Mouse (Mus musculus): ENCODE measurements around the gene Taf3. TPM values are rescaled to one million over a fixed set of nuclear protein-coding genes. Genes with fewer than 3 reads are reported as not detected.

Gene Taf3
- polyA plus RNA-seq, 1 experiment, result 13.1 TPM

- no peak overlapping the region for H3K27ac ChIP-seq (ENCODE audit: insufficient read depth, low read length)
- H3K27me3 ChIP-seq (ENCODE audit: control insufficient read depth, insufficient read depth, low read length), result no peaks in the 10 kb centered on the region
- no peak overlapping the region for H3K4me3 ChIP-seq (replicated peaks; ENCODE audit: insufficient read depth, low read depth, low read length)
- 77% methylated on average over 17 of the region's 17 CpGs for WGBS
- H3K4me1 ChIP-seq (ENCODE audit: control insufficient read depth, insufficient read depth, low read length), result peaks cover 5% of the 10 kb centered on the region; the same call in 1 of the 2 replicates
- DNase-seq, result no peak
- TF ChIP-seq CTCF (IDR thresholded peaks at IDR 0.05; ENCODE audit: borderline replicate concordance, insufficient read depth, low read depth, low read length) (no peak), POLR2A (IDR thresholded peaks at IDR 0.05; ENCODE audit: borderline replicate concordance, insufficient read depth, low read length) (no peak)
These were observed 58.5 kb downstream of the Taf3 start for GRCm38 (mm10) chr2:9989649-9990547.

GRCm38 (mm10) chr2:9988290-9988689 lies 60.1 kb downstream of the Taf3 start:
- TF ChIP-seq CTCF (IDR thresholded peaks at IDR 0.05; ENCODE audit: borderline replicate concordance, insufficient read depth, low read depth, low read length) (no peak), POLR2A (IDR thresholded peaks at IDR 0.05; ENCODE audit: borderline replicate concordance, insufficient read depth, low read length) (no peak)
- DNase-seq, result no peak
- Histone ChIP-seq H3K27ac (ENCODE audit: insufficient read depth, low read length) (no peak overlapping the region), H3K27me3 (ENCODE audit: control insufficient read depth, insufficient read depth, low read length) (no peaks in the 10 kb centered on the region), H3K4me1 (ENCODE audit: control insufficient read depth, insufficient read depth, low read length) (peaks cover 5% of the 10 kb centered on the region; the same call in 1 of the 2 replicates), H3K4me3 (replicated peaks; ENCODE audit: insufficient read depth, low read depth, low read length) (no peak overlapping the region)
- 93% methylated on average over 4 of the region's 4 CpGs for WGBS

- H3K4me3 ChIP-seq (replicated peaks; ENCODE audit: insufficient read depth, low read depth, low read length), result no peak overlapping the region
- no peak overlapping the region for H3K27ac ChIP-seq (ENCODE audit: insufficient read depth, low read length)
- 19% methylated on average over 6 of the region's 6 CpGs for WGBS
- H3K4me1 ChIP-seq (ENCODE audit: control insufficient read depth, insufficient read depth, low read length), result peaks cover 5% of the 10 kb centered on the region; the same call in 1 of the 2 replicates
- no peaks in the 10 kb centered on the region for H3K27me3 ChIP-seq (ENCODE audit: control insufficient read depth, insufficient read depth, low read length)
- no peak for DNase-seq
- TF ChIP-seq CTCF (IDR thresholded peaks at IDR 0.05; ENCODE audit: borderline replicate concordance, insufficient read depth, low read depth, low read length) (no peak), POLR2A (IDR thresholded peaks at IDR 0.05; ENCODE audit: borderline replicate concordance, insufficient read depth, low read length) (no peak)
These were observed 62.4 kb downstream of the Taf3 start for GRCm38 (mm10) chr2:9985979-9986447.

- Histone ChIP-seq H3K27me3 (ENCODE audit: control insufficient read depth, insufficient read depth, low read length) (no peaks in the 10 kb centered on the region), H3K4me1 (ENCODE audit: control insufficient read depth, insufficient read depth, low read length) (peaks cover 5% of the 10 kb centered on the region; the same call in 1 of the 2 replicates), H3K27ac (ENCODE audit: insufficient read depth, low read length) (no peak overlapping the region), H3K4me3 (replicated peaks; ENCODE audit: insufficient read depth, low read depth, low read length) (no peak overlapping the region)
- WGBS, result 49% methylated on average over 5 of the region's 5 CpGs
- DNase-seq, result no peak
- TF ChIP-seq POLR2A (IDR thresholded peaks at IDR 0.05; ENCODE audit: borderline replicate concordance, insufficient read depth, low read length) (no peak), CTCF (IDR thresholded peaks at IDR 0.05; ENCODE audit: borderline replicate concordance, insufficient read depth, low read depth, low read length) (no peak)
These were observed 66.0 kb downstream of the Taf3 start for GRCm38 (mm10) chr2:9982446-9982845.

GRCm38 (mm10) chr2:9971927-9972326 lies 76.5 kb downstream of the Taf3 start:
- TF ChIP-seq CTCF (IDR thresholded peaks at IDR 0.05; ENCODE audit: borderline replicate concordance, insufficient read depth, low read depth, low read length) (no peak), POLR2A (IDR thresholded peaks at IDR 0.05; ENCODE audit: borderline replicate concordance, insufficient read depth, low read length) (no peak)
- DNase-seq, result no peak
- WGBS, result 90% methylated on average over 3 of the region's 3 CpGs
- Histone ChIP-seq H3K27me3 (ENCODE audit: control insufficient read depth, insufficient read depth, low read length) (no peaks in the 10 kb centered on the region), H3K4me3 (replicated peaks; ENCODE audit: insufficient read depth, low read depth, low read length) (no peak overlapping the region), H3K4me1 (ENCODE audit: control insufficient read depth, insufficient read depth, low read length) (no peaks in the 10 kb centered on the region), H3K27ac (ENCODE audit: insufficient read depth, low read length) (no peak overlapping the region)

GRCm38 (mm10) chr2:9970579-9970978 lies 77.8 kb downstream of the Taf3 start:
- Histone ChIP-seq H3K27me3 (ENCODE audit: control insufficient read depth, insufficient read depth, low read length) (no peaks in the 10 kb centered on the region), H3K27ac (ENCODE audit: insufficient read depth, low read length) (no peak overlapping the region), H3K4me3 (replicated peaks; ENCODE audit: insufficient read depth, low read depth, low read length) (no peak overlapping the region), H3K4me1 (ENCODE audit: control insufficient read depth, insufficient read depth, low read length) (no peaks in the 10 kb centered on the region; the same call in 1 of the 2 replicates)
- TF ChIP-seq CTCF (IDR thresholded peaks at IDR 0.05; ENCODE audit: borderline replicate concordance, insufficient read depth, low read depth, low read length) (no peak), POLR2A (IDR thresholded peaks at IDR 0.05; ENCODE audit: borderline replicate concordance, insufficient read depth, low read length) (no peak)
- WGBS, result 22% methylated on average over 3 of the region's 3 CpGs
- peak in 1 of 2 experiments; percentile 41 for DNase-seq

GRCm38 (mm10) chr2:9970178-9970577 lies 78.2 kb downstream of the Taf3 start:
- H3K27ac ChIP-seq (ENCODE audit: insufficient read depth, low read length), result no peak overlapping the region
- TF ChIP-seq POLR2A (IDR thresholded peaks at IDR 0.05; ENCODE audit: borderline replicate concordance, insufficient read depth, low read length) (no peak), CTCF (IDR thresholded peaks at IDR 0.05; ENCODE audit: borderline replicate concordance, insufficient read depth, low read depth, low read length) (no peak)
- H3K27me3 ChIP-seq (ENCODE audit: control insufficient read depth, insufficient read depth, low read length), result no peaks in the 10 kb centered on the region
- DNase-seq, result no peak
- no peaks in the 10 kb centered on the region; the same call in 1 of the 2 replicates for H3K4me1 ChIP-seq (ENCODE audit: control insufficient read depth, insufficient read depth, low read length)
- WGBS, result 92% methylated on average over 4 of the region's 4 CpGs
- no peak overlapping the region for H3K4me3 ChIP-seq (replicated peaks; ENCODE audit: insufficient read depth, low read depth, low read length)

GRCm38 (mm10) chr2:9969734-9970133 lies 78.7 kb downstream of the Taf3 start:
- 95% methylated on average over 5 of the region's 5 CpGs for WGBS
- H3K4me3 ChIP-seq (replicated peaks; ENCODE audit: insufficient read depth, low read depth, low read length), result no peak overlapping the region
- no peak for TF ChIP-seq CTCF (IDR thresholded peaks at IDR 0.05; ENCODE audit: borderline replicate concordance, insufficient read depth, low read depth, low read length)
- TF ChIP-seq POLR2A (IDR thresholded peaks at IDR 0.05; ENCODE audit: borderline replicate concordance, insufficient read depth, low read length), result no peak
- H3K4me1 ChIP-seq (ENCODE audit: control insufficient read depth, insufficient read depth, low read length), result no peaks in the 10 kb centered on the region; the same call in 1 of the 2 replicates
- DNase-seq, result no peak
- H3K27ac ChIP-seq (ENCODE audit: insufficient read depth, low read length), result no peak overlapping the region
- H3K27me3 ChIP-seq (ENCODE audit: control insufficient read depth, insufficient read depth, low read length), result no peaks in the 10 kb centered on the region

Data from cerebellum, adult 2 months (tissue).